Mouse (Mus musculus) liver, embryonic 14.5 days (tissue): ENCODE measurements around the gene Esrrg. TPM values are rescaled to one million over a fixed set of nuclear protein-coding genes. Genes with fewer than 3 reads are reported as not detected.

Experiments used
- ATAC-seq: fragments of 200-750 bp; cut with Nextera tagmentation; 2 replicates; pipeline ENCODE4 v1.8.0; 2017; ENCODE audit warnings: moderate number of reproducible peaks, mild to moderate bottlenecking, moderate library complexity; ENCODE audit not compliant: insufficient read depth
- DNase-seq, 3 experiments: peaks; one replicate each; pipeline ENCODE4 v3.0.0-alpha.2; 2012 to 2013; ENCODE audit warnings: low read depth in 3 of 3, low spot score in 3 of 3
- H3K27ac ChIP-seq: fragments of 300-500 bp; sonication (generic); 2 replicates; pipeline ENCODE4 v1.5.1; 2014; ENCODE audit warnings: moderate library complexity, mild to moderate bottlenecking, control low read depth, inconsistent platforms
- H3K27me3 ChIP-seq: fragments of 300-500 bp; sonication (generic); 2 replicates; pipeline ENCODE4 v1.6.1; 2014; ENCODE audit warnings: mild to moderate bottlenecking, low read length, moderate library complexity; ENCODE audit not compliant: control insufficient read depth, insufficient read depth
- H3K36me3 ChIP-seq: fragments of 300-500 bp; sonication (generic); replicated peaks from 2 replicates; pipeline ENCODE4 v1.6.1; 2014; ENCODE audit warnings: low read depth; ENCODE audit not compliant: control insufficient read depth, insufficient read depth
- H3K4me1 ChIP-seq, 2 experiments: fragments of 200-500 bp in 1 of 2; fragments of 300-500 bp in 1 of 2; sonication (generic) in 1 of 2; replicated peaks; 2 replicates each; pipeline ENCODE4 v1.6.1; 2012 to 2014; ENCODE audit warnings: antibody characterized with exemption in 1 of 2, inconsistent platforms in 1 of 2, low read length in 1 of 2; ENCODE audit not compliant: control insufficient read depth in 2 of 2, insufficient read depth in 2 of 2
- H3K4me2 ChIP-seq: fragments of 300-500 bp; sonication (generic); 2 replicates; pipeline ENCODE4 v1.6.1; 2014; ENCODE audit warnings: low read depth, mild to moderate bottlenecking, control low read depth, moderate library complexity
- H3K4me3 ChIP-seq, 2 experiments: fragments of 200-500 bp in 1 of 2; fragments of 300-500 bp in 1 of 2; sonication (generic) in 1 of 2; 2 replicates each; pipeline ENCODE4 v1.5.1; 2012 to 2014; ENCODE audit warnings: low read depth in 2 of 2, low read length in 2 of 2, mild to moderate bottlenecking in 2 of 2, control low read depth in 1 of 2, inconsistent platforms in 1 of 2, moderate library complexity in 1 of 2; ENCODE audit not compliant: insufficient read depth in 1 of 2
- H3K9ac ChIP-seq: fragments of 300-500 bp; sonication (generic); replicated peaks from 2 replicates; pipeline ENCODE4 v1.6.1; 2014; ENCODE audit warnings: mild to moderate bottlenecking, control low read depth, moderate library complexity
- H3K9me3 ChIP-seq: fragments of 300-500 bp; sonication (generic); 2 replicates; pipeline ENCODE4 v1.6.1; 2016; ENCODE audit warnings: low read length, mixed read lengths; ENCODE audit not compliant: control insufficient read depth
- CTCF ChIP-seq: IDR thresholded peaks from 2 replicates; pipeline ENCODE4 v1.5.1; 2016; ENCODE audit warnings: antibody characterized with exemption, low read depth, control low read depth
- EP300 ChIP-seq: IDR thresholded peaks from 2 replicates; pipeline ENCODE4 v1.6.1; 2016; ENCODE audit warnings: antibody characterized with exemption, low read depth
- WGBS: fragments of 180-500 bp; shearing (Covaris S2); extraction: QIAGEN DNeasy Blood & Tissue Kit; methylation state at CpG from one replicate; pipeline ENCODE4 v1.1.7; 2014; ENCODE audit not compliant: insufficient replicate concordance; 5-methylcytosine and 5-hydroxymethylcytosine counted together
- polyA plus RNA-seq, 2 experiments: library from polyadenylated mRNA; depleted of rRNA in 1 of 2; stranded (reverse) in 1 of 2; unstranded in 1 of 2; fragments of >200 nt; fragmentation: Nextera tagmentation in 1 of 2; extraction: Ambion mirVana in 1 of 2; gene quantifications; 2 replicates each; pipeline versions ENCODE4 v1.2.1 to v1.2.3; 2012 to 2014

Esrrg gene
- polyA plus RNA-seq, 2 experiments: 0.03 TPM

DNA sequence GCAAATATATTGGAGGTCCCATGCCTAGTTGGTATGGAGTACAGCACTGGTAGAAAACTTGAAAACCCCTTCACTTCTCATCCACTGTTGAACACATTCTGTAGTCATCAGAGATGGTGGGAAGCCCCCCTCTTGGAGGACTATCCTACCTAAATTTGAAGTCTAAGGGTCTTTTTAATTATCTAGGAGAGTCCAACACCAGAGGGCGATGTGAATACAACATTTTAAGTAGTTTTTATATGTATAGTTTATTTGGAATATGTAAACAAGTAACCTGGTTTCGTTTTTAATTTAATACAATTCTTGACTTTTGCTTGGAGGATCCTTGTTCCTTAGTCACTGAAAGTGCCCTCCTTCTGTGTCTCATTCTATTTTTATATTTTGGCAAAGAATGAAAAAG is 372.4 kb downstream of the Esrrg start:
- Histone ChIP-seq H3K36me3 (no peaks in the 10 kb centered on the region), H3K27me3 (no peaks in the 10 kb centered on the region), H3K9ac (no peak overlapping the region), H3K4me2 (no peak overlapping the region), H3K9me3 (no peaks in the 10 kb centered on the region), H3K4me1 (no peaks in the 10 kb centered on the region), H3K27ac (no peak overlapping the region), H3K4me3 (no peak overlapping the region)
- TF ChIP-seq EP300: no peak
- TF ChIP-seq CTCF: no peak
- WGBS: 39% methylated on average over 2 of the region's 2 CpGs
- DNase-seq (no peak), ATAC-seq (no peak)

- Histone ChIP-seq H3K9ac (no peak overlapping the region), H3K36me3 (no peaks in the 10 kb centered on the region), H3K9me3 (no peaks in the 10 kb centered on the region), H3K4me1 (no peaks in the 10 kb centered on the region), H3K4me2 (no peak overlapping the region), H3K27me3 (no peaks in the 10 kb centered on the region), H3K4me3 (no peak overlapping the region), H3K27ac (no peak overlapping the region)
- DNase-seq (no peak), ATAC-seq (no peak)
- TF ChIP-seq EP300 (no peak), CTCF (no peak)
- 34% methylated on average over 4 of the region's 4 CpGs for WGBS
These were observed 374.6 kb downstream of the Esrrg start for GRCm38 (mm10) chr1:187983177-187983576.

DNA sequence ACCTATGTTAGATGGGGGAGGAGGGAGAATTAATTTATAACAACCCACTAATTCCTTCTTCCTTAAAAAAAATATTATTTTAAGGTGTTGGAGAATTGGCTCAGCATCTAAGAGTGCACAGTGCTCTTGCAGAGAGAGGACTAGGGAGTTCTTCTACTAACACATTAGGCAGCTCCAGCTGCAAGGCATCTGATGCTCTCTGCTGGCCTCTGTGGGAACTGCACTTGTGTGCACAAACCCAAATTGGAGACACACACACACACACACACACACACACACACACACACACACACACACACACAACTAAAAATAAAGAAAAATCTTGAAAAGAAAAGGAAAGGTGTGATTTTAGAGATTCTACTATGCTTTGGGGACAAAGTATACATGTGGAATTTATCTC is 381.6 kb downstream of the Esrrg start:
- DNase-seq (no peak), ATAC-seq (no peak)
- Histone ChIP-seq H3K27me3 (no peaks in the 10 kb centered on the region), H3K4me2 (no peak overlapping the region), H3K36me3 (no peaks in the 10 kb centered on the region), H3K4me3 (no peak overlapping the region), H3K9me3 (no peaks in the 10 kb centered on the region), H3K9ac (no peak overlapping the region), H3K4me1 (no peaks in the 10 kb centered on the region), H3K27ac (no peak overlapping the region)
- TF ChIP-seq CTCF: peak; percentile 28; the same call in 1 of the 2 replicates
- no peak for TF ChIP-seq EP300

DNA sequence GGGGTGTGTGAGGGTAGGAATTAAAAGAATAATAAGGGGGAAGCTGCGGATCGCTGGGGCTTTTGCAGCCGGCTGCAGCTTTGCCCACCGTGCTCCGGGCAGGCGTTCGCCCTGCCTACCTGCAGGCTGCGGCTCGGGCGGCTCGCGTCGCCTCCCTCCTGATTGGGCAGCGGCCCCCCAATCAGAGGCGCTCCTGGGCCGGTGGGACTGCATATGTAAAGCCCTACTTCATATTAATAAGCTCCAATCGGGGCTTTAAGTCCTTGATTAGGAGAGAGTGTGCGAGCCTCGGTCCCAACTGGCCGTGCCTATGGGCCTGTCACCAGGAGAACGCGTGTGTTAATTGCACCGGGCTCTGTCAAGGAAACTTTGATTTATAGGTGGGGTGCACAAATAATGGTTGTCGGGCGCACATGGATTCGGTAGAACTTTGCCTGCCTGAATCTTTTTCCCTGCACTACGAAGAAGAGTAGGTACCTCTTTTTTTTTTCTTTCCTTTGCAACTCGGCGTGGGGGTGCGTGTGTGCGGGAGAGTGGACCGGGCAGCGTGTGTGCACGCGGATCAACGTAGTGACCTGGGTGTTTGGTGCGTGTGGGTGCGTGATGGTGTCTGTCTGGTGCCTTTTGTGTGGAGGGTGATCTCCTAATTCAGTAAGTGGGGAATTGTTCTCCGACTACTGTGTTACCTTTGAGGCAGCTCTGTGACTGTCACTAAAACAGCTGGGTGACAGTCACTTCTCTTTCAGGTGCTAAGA is 389.2 kb downstream of the Esrrg start:
- Histone ChIP-seq H3K27ac (no peak overlapping the region), H3K4me3 (peak overlapping the region; percentile 20 to 35; a peak in 3 of 4 replicates), H3K4me1 (no peaks in the 10 kb centered on the region), H3K9ac (no peak overlapping the region), H3K36me3 (no peaks in the 10 kb centered on the region), H3K4me2 (peak overlapping the region; percentile 52), H3K27me3 (peaks cover 10% of the 10 kb centered on the region), H3K9me3 (no peaks in the 10 kb centered on the region)
- 2% methylated on average over 39 of the region's 39 CpGs for WGBS
- no peak for TF ChIP-seq EP300
- peak in 1 of 3 experiments; percentile 4 for DNase-seq
- ATAC-seq: no peak

- no peak overlapping the region for H3K4me3 ChIP-seq
- no peak for DNase-seq
- ATAC-seq: no peak
- H3K9ac ChIP-seq: no peak overlapping the region
- no peak overlapping the region for H3K27ac ChIP-seq
- H3K27me3 ChIP-seq: peaks cover 10% of the 10 kb centered on the region
- no peaks in the 10 kb centered on the region for H3K36me3 ChIP-seq
- H3K4me1 ChIP-seq: no peaks in the 10 kb centered on the region
- 55% methylated on average over 4 of the region's 4 CpGs for WGBS
- H3K9me3 ChIP-seq: no peaks in the 10 kb centered on the region
- H3K4me2 ChIP-seq: no peak overlapping the region
- no peak for TF ChIP-seq CTCF
- no peak for TF ChIP-seq EP300
These were observed 390.5 kb downstream of the Esrrg start for GRCm38 (mm10) chr1:187999121-187999520.
